In the genomic region with DNA sequence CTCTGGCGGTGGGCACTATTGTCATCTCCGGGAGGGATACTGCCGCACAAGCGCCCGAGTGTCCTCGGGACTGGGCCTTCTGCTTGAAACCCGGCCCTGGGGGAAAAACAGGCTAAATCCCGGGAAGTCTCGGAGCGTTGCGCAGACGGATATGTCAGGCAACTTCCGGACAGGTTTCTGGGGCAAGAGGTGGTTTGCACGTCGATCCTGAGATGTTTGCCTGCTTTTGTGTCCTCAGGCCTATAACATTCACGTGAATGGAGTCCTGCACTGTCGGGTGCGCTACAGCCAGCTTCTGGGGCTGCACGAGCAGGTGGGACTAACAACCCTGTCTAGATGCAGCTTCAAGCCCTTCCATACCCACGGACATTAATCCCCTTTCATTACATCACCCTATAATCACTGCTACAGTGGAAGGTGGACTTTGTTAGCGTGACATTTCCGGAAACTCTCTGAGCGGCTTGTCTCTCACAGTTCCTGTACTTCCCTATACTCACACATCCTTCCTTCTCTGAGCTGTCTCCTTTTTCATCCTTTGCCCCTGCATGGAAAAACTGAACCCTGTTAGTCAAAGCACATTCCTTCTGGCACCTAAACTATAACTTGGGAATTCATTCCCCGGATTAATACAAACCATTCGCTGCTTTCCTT, we compare ENCODE assay signal across 8 mouse cellular contexts. TPM values are rescaled to one million over a fixed set of nuclear protein-coding genes. Genes with fewer than 3 reads are reported as not detected.
DNase-seq lines count a peak whose midpoint lies in the region; ATAC-seq and TF ChIP-seq lines count a peak whose summit lies in the region.

No protein-coding gene starts in this region.

- DNase-seq in kidney, postnatal 10 days: no peak
- no peak for DNase-seq in adrenal gland, adult (ENCODE audit: inconsistent age in 2 of 2, low spot score in 1 of 2)
- no peak for DNase-seq in kidney, adult 9 months
- no peak for DNase-seq in spleen, postnatal 36 days (ENCODE audit: low spot score in 2 of 2)

- TF ChIP-seq CTCF in bone marrow, adult 2 months (IDR thresholded peaks at IDR 0.05; ENCODE audit: control insufficient read depth, insufficient read depth, low read length): no peak

- peak overlapping the region; percentile 95 for H3K4me3 ChIP-seq in kidney, embryonic 15.5 days (replicated peaks)
- peak overlapping the region; percentile 95 for H3K4me3 ChIP-seq in bone marrow, adult 2 months (replicated peaks; ENCODE audit: control insufficient read depth, low read depth, low read length)
- peak overlapping the region; percentile 89 for H3K4me3 ChIP-seq in hindbrain, embryonic 13.5 days
- peak overlapping the region; percentile 90 for H3K4me3 ChIP-seq in midbrain, embryonic 12.5 days

- TF ChIP-seq POLR2A in bone marrow, adult 2 months (IDR thresholded peaks at IDR 0.05; ENCODE audit: borderline replicate concordance, control insufficient read depth, low read depth, low read length): no peak

- no peaks in the 10 kb centered on the region for H3K27me3 ChIP-seq in kidney, embryonic 15.5 days
- H3K27me3 ChIP-seq in hindbrain, embryonic 13.5 days: no peaks in the 10 kb centered on the region
- H3K27me3 ChIP-seq in midbrain, embryonic 12.5 days: no peaks in the 10 kb centered on the region

- ATAC-seq in kidney, embryonic 15.5 days (replicated peaks; ENCODE audit: low FRiP score): no peak
- no peak for ATAC-seq in hindbrain, embryonic 13.5 days (ENCODE audit: low FRiP score)
- no peak for ATAC-seq in midbrain, embryonic 12.5 days (ENCODE audit: low FRiP score, low read depth)

- peak overlapping the region; percentile 87 for H3K9ac ChIP-seq in kidney, embryonic 15.5 days
- peak overlapping the region; percentile 94 for H3K9ac ChIP-seq in hindbrain, embryonic 13.5 days
- H3K9ac ChIP-seq in midbrain, embryonic 12.5 days (replicated peaks): peak overlapping the region; percentile 91

- peaks cover 68% of the 10 kb centered on the region for H3K36me3 ChIP-seq in kidney, embryonic 15.5 days
- H3K36me3 ChIP-seq in hindbrain, embryonic 13.5 days: peaks cover 67% of the 10 kb centered on the region
- peaks cover 62% of the 10 kb centered on the region for H3K36me3 ChIP-seq in midbrain, embryonic 12.5 days

- peaks cover 22% of the 10 kb centered on the region for H3K4me1 ChIP-seq in kidney, embryonic 15.5 days
- H3K4me1 ChIP-seq in bone marrow, adult 2 months (ENCODE audit: control insufficient read depth, insufficient read depth, low read length): no peaks in the 10 kb centered on the region; the same call in 1 of the 2 replicates
- H3K4me1 ChIP-seq in hindbrain, embryonic 13.5 days (replicated peaks): peaks cover 26% of the 10 kb centered on the region
- peaks cover 20% of the 10 kb centered on the region for H3K4me1 ChIP-seq in midbrain, embryonic 12.5 days

- H3K27ac ChIP-seq in kidney, embryonic 15.5 days: peak overlapping the region; percentile 94
- peak overlapping the region; percentile 85 for H3K27ac ChIP-seq in bone marrow, adult 2 months (ENCODE audit: control insufficient read depth, insufficient read depth, low read depth, low read length, poor library complexity)
- H3K27ac ChIP-seq in hindbrain, embryonic 13.5 days: peak overlapping the region; percentile 89
- H3K27ac ChIP-seq in midbrain, embryonic 12.5 days (replicated peaks): peak overlapping the region; percentile 73

- peak overlapping the region; percentile 76 for H3K4me2 ChIP-seq in kidney, embryonic 15.5 days
- peak overlapping the region; percentile 80 for H3K4me2 ChIP-seq in hindbrain, embryonic 13.5 days
- H3K4me2 ChIP-seq in midbrain, embryonic 12.5 days (replicated peaks): peak overlapping the region; percentile 90

- 11% methylated on average over 25 of the region's 25 CpGs for WGBS in kidney, embryonic 15.5 days
- WGBS in bone marrow, adult 2 months: 7% methylated on average over 25 of the region's 25 CpGs
- 13% methylated on average over 25 of the region's 25 CpGs for WGBS in hindbrain, embryonic 13.5 days
- WGBS in midbrain, embryonic 12.5 days: 15% methylated on average over 25 of the region's 25 CpGs

- H3K9me3 ChIP-seq in kidney, embryonic 15.5 days (replicated peaks): no peaks in the 10 kb centered on the region
- no peaks in the 10 kb centered on the region for H3K9me3 ChIP-seq in hindbrain, embryonic 13.5 days
- H3K9me3 ChIP-seq in midbrain, embryonic 12.5 days: no peaks in the 10 kb centered on the region

RNA-seq across cellular contexts. Expression of a gene that starts 0.5 kb away (rescaled TPM):
- 64.9 and 65.9 TPM in 2 replicates for polyA plus RNA-seq in kidney, embryonic 15.5 days (2015; fragmentation: Nextera tagmentation; extraction: Ambion mirVana)
- 21.7 and 57.4 TPM in 2 replicates for polyA plus RNA-seq in bone marrow, adult 2 months (2011; ENCODE audit: insufficient read depth, insufficient read length, low replicate concordance, missing spikeins)
- polyA plus RNA-seq in hindbrain, embryonic 13.5 days (2015; fragmentation: Nextera tagmentation; extraction: Ambion mirVana): 77.0 and 77.9 TPM in 2 replicates
- polyA plus RNA-seq in midbrain, embryonic 12.5 days (2016; fragmentation: Nextera tagmentation; extraction: Ambion mirVana): 65.6 and 68.0 TPM in 2 replicates

RNA-seq across cellular contexts. Expression of a gene that starts 0.7 kb away (rescaled TPM):
- polyA plus RNA-seq in kidney, embryonic 15.5 days (2015; fragmentation: Nextera tagmentation; extraction: Ambion mirVana): 140 and 148 TPM in 2 replicates
- polyA plus RNA-seq in bone marrow, adult 2 months (2011; ENCODE audit: insufficient read depth, insufficient read length, low replicate concordance, missing spikeins): 32.5 and 42.0 TPM in 2 replicates
- 126 TPM in 2 replicates for polyA plus RNA-seq in hindbrain, embryonic 13.5 days (2015; fragmentation: Nextera tagmentation; extraction: Ambion mirVana)
- polyA plus RNA-seq in midbrain, embryonic 12.5 days (2016; fragmentation: Nextera tagmentation; extraction: Ambion mirVana): 141 and 153 TPM in 2 replicates

RNA-seq across cellular contexts. Expression of a gene that starts 8.3 kb away (rescaled TPM):
- 9.1 and 11.9 TPM in 2 replicates for polyA plus RNA-seq in kidney, embryonic 15.5 days (2015; fragmentation: Nextera tagmentation; extraction: Ambion mirVana)
- polyA plus RNA-seq in bone marrow, adult 2 months (2011; ENCODE audit: insufficient read depth, insufficient read length, low replicate concordance, missing spikeins): 28.8 and 54.0 TPM in 2 replicates
- 13.8 and 15.7 TPM in 2 replicates for polyA plus RNA-seq in hindbrain, embryonic 13.5 days (2015; fragmentation: Nextera tagmentation; extraction: Ambion mirVana)
- polyA plus RNA-seq in midbrain, embryonic 12.5 days (2016; fragmentation: Nextera tagmentation; extraction: Ambion mirVana): 22.0 and 25.2 TPM in 2 replicates

RNA-seq across cellular contexts. Expression of a gene that starts 13.8 kb away (rescaled TPM):
- polyA plus RNA-seq in kidney, embryonic 15.5 days (2015; fragmentation: Nextera tagmentation; extraction: Ambion mirVana): 83.0 and 93.5 TPM in 2 replicates
- polyA plus RNA-seq in bone marrow, adult 2 months (2011; ENCODE audit: insufficient read depth, insufficient read length, low replicate concordance, missing spikeins): 32.1 and 67.3 TPM in 2 replicates
- polyA plus RNA-seq in hindbrain, embryonic 13.5 days (2015; fragmentation: Nextera tagmentation; extraction: Ambion mirVana): 67.5 and 72.2 TPM in 2 replicates
- 97.3 and 97.6 TPM in 2 replicates for polyA plus RNA-seq in midbrain, embryonic 12.5 days (2016; fragmentation: Nextera tagmentation; extraction: Ambion mirVana)

RNA-seq across cellular contexts. Expression of a gene that starts 14.0 kb away (rescaled TPM):
- 2.0 and 2.1 TPM in 2 replicates for polyA plus RNA-seq in kidney, embryonic 15.5 days (2015; fragmentation: Nextera tagmentation; extraction: Ambion mirVana)
- polyA plus RNA-seq in bone marrow, adult 2 months (2011; ENCODE audit: insufficient read depth, insufficient read length, low replicate concordance, missing spikeins): 2.0 TPM in 1 of 2 replicates, not detected in the other
- 0.78 and 1.8 TPM in 2 replicates for polyA plus RNA-seq in hindbrain, embryonic 13.5 days (2015; fragmentation: Nextera tagmentation; extraction: Ambion mirVana)
- polyA plus RNA-seq in midbrain, embryonic 12.5 days (2016; fragmentation: Nextera tagmentation; extraction: Ambion mirVana): 1.3 and 3.6 TPM in 2 replicates
